ENCODE assay signal across 29 mouse cellular contexts in genomic region chr6:136741281-136741680, GRCm38 (mm10). TPM values are rescaled to one million over a fixed set of nuclear protein-coding genes. Genes with fewer than 3 reads are reported as not detected.
DNase-seq lines count a peak whose midpoint lies in the region; TF ChIP-seq lines count a peak whose summit lies in the region.
"Had no signal": no experiment of that assay in that cellular context is flagged by ENCODE, and none has a peak within 500 bp of the region (broad histone marks: within the 10 kb centered on the region; RNA-seq: fewer than 3 reads in every experiment).

No protein-coding gene starts in this region.

- H3K27ac ChIP-seq in thymus, adult 2 months (ENCODE audit: control insufficient read depth, insufficient read depth, low read length): no peak overlapping the region
- H3K27ac ChIP-seq: embryonic facial prominence, embryonic 10.5 days; embryonic facial prominence, embryonic 13.5 days; forebrain, embryonic 12.5 days; forebrain, embryonic 15.5 days; heart, embryonic 15.5 days; hindbrain, embryonic 10.5 days; hindbrain, embryonic 13.5 days had no signal

- WGBS in thymus, adult 2 months: 49% methylated on average over 10 of the region's 10 CpGs

- no peak for TF ChIP-seq POLR2A in thymus, adult 2 months (IDR thresholded peaks at IDR 0.05; ENCODE audit: control insufficient read depth, extremely low read depth, insufficient read depth, low read length, poor library complexity)

- H3K27me3 ChIP-seq in thymus, adult 2 months (ENCODE audit: control insufficient read depth, insufficient read depth, low read length): no peaks in the 10 kb centered on the region
- H3K27me3 ChIP-seq: embryonic facial prominence, embryonic 13.5 days; forebrain, embryonic 12.5 days; forebrain, embryonic 15.5 days; heart, embryonic 12.5 days; heart, embryonic 15.5 days; hindbrain, embryonic 13.5 days had no signal

- no peak for TF ChIP-seq CTCF in thymus, adult 2 months (IDR thresholded peaks at IDR 0.05; ENCODE audit: borderline replicate concordance, control insufficient read depth, extremely low read depth, insufficient read depth, low read length, poor library complexity)

- H3K36me3 ChIP-seq in thymus, adult 2 months (ENCODE audit: control insufficient read depth, insufficient read depth, low read length): no peaks in the 10 kb centered on the region
- H3K36me3 ChIP-seq: embryonic facial prominence, embryonic 10.5 days; embryonic facial prominence, embryonic 13.5 days; forebrain, embryonic 12.5 days; forebrain, embryonic 15.5 days; heart, embryonic 12.5 days; heart, embryonic 15.5 days; hindbrain, embryonic 10.5 days; hindbrain, embryonic 13.5 days had no signal

- DNase-seq in thymus, adult 2 months: peak; percentile 25
- DNase-seq in thymus, adult 18-20 months: no peak
- peak; percentile 55 for DNase-seq in naive thymus-derived CD4-positive, alpha-beta T cell, adult 2 months (ENCODE audit: low read depth)
- peak; percentile 28 for DNase-seq in thymus, postnatal 25 days
- no peak for DNase-seq in spleen, adult 18-20 months
- no peak for DNase-seq in right cerebral cortex, postnatal 25 days
- no peak for DNase-seq in layer of hippocampus, postnatal 14 days (ENCODE audit: low spot score in 2 of 2)
- DNase-seq: adrenal gland, adult 8-10 months; adrenal gland, postnatal 25 days; cerebellum, adult 11-12 months; cerebellum, adult 8-10 months; cerebellum, postnatal 10 days; cerebellum, postnatal 36 days; embryo, embryonic 11 days; gastrocnemius, postnatal 25 days; heart, adult 18-20 months; heart, postnatal 10 days; heart, postnatal 36 days had no signal

- no peak overlapping the region for H3K4me3 ChIP-seq in thymus, adult 2 months (ENCODE audit: control insufficient read depth, insufficient read depth, low read length)
- H3K4me3 ChIP-seq: embryonic facial prominence, embryonic 10.5 days; embryonic facial prominence, embryonic 13.5 days; erythroblast, embryonic 14.5 days; forebrain, embryonic 12.5 days; forebrain, embryonic 15.5 days; heart, embryonic 12.5 days; heart, embryonic 15.5 days; hindbrain, embryonic 10.5 days; hindbrain, embryonic 13.5 days had no signal

- peaks cover 22% of the 10 kb centered on the region for H3K4me1 ChIP-seq in thymus, adult 2 months (replicated peaks; ENCODE audit: control insufficient read depth, insufficient read depth, low read length)
- H3K4me1 ChIP-seq: forebrain, embryonic 12.5 days; forebrain, embryonic 15.5 days; heart, embryonic 12.5 days; heart, embryonic 15.5 days; hindbrain, embryonic 10.5 days; hindbrain, embryonic 13.5 days had no signal

RNA-seq across cellular contexts. Expression of gene Gucy2c, which starts 40.3 kb away (rescaled TPM):
- polyA plus RNA-seq in thymus, adult 2 months (2012; rRNA removed): 0.22 and 0.31 TPM in 2 replicates
- under 1 TPM; 0.46 to 0.52 TPM for total RNA-seq in layer of hippocampus, postnatal 14 days (2021)
- total RNA-seq: adrenal gland, postnatal 25 days; gastrocnemius, adult 8-10 months; gastrocnemius, postnatal 25 days; heart, adult 18-20 months; heart, postnatal 10 days; heart, postnatal 36 days had no signal
- polyA plus RNA-seq: activated CD4-positive, CD25-positive, alpha-beta regulatory T cell, adult 4 months; embryonic facial prominence, embryonic 13.5 days; erythroblast, embryonic 14.5 days; heart, embryonic 12.5 days had no signal

Comparison
In these comparisons a context has a peak if more than half of its experiments do, and no peak if none do; other contexts are left out.
1. DNase-seq: peak in thymus, adult 2 months (single experiment), naive thymus-derived CD4-positive, alpha-beta T cell, adult 2 months (single experiment) and thymus, postnatal 25 days (single experiment); none in thymus, adult 18-20 months (0 of 2), spleen, adult 18-20 months (0 of 2), right cerebral cortex, postnatal 25 days (single experiment) and layer of hippocampus, postnatal 14 days (0 of 2).